Mouse (Mus musculus): ENCODE data around the gene 5530400C23Rik.

DNA sequence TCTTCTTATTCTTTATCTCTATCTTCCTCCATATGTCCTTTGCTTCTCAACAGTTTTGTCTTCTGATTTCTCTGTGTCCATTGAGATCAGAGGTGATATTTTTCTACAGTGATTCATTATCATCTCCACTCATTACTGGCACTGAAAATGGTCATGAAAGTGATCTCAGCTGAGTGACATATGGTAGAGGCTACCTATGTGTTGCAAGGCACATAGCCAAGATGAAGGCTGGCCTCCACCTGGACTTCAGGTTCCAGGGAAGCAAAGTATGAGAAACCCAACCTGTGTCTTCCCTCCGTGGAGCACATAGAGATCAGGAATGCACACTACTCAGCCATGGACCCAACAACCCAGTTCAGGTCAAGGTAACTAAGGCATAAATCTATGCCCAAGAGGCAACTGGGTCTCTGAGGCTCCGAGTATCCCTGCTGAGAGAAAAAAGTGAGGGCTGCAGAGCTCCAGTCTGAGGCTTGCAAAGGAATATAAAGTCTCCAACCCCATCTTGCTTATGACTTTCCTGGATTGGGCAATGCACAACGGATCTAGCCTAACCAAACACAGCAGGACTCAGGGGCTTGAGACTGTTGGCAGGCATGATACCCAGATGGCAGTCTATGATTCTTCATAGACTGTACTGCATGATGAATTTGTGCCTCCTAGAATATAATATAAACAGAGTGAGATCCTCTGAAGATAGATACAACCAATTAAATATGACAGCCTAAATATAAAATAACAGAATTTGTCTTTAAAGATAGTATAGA is 14.1 kb downstream of the 5530400C23Rik start:
- TF ChIP-seq GATA1 (IDR thresholded peaks at IDR 0.05; ENCODE audit: borderline replicate concordance, low read length) (no peak), FLI1 (IDR thresholded peaks at IDR 0.05; ENCODE audit: low read length) (no peak)

Data from megakaryocyte, embryonic 14.5 days (primary cell).